9 mouse cellular contexts compared by ENCODE assay signal in genomic region chr16:4512661-4513438, GRCm38 (mm10). TPM values are rescaled to one million over a fixed set of nuclear protein-coding genes. Genes with fewer than 3 reads are reported as not detected.
DNase-seq lines count a peak whose midpoint lies in the region; ATAC-seq lines count a peak whose summit lies in the region.
"Had no signal": no experiment of that assay in that cellular context is flagged by ENCODE, and none has a peak within 500 bp of the region (broad histone marks: within the 10 kb centered on the region; RNA-seq: fewer than 3 reads in every experiment).

No protein-coding gene starts in this region.

- WGBS in heart, embryonic 15.5 days = 34% methylated on average over 3 of the region's 3 CpGs

- H3K36me3 ChIP-seq in heart, embryonic 15.5 days = no peaks in the 10 kb centered on the region
- H3K36me3 ChIP-seq: neural tube, embryonic 13.5 days had no signal

- H3K4me2 ChIP-seq in heart, embryonic 15.5 days = peak overlapping the region; percentile 27; the same call in 1 of the 2 replicates
- H3K4me2 ChIP-seq: neural tube, embryonic 13.5 days had no signal

- H3K27ac ChIP-seq in heart, embryonic 15.5 days = peak overlapping the region; percentile 90
- H3K27ac ChIP-seq: neural tube, embryonic 13.5 days had no signal

- H3K4me3 ChIP-seq in heart, embryonic 15.5 days = no peak overlapping the region
- H3K4me3 ChIP-seq: neural tube, embryonic 13.5 days had no signal

- peak; percentile 42 for DNase-seq in layer of hippocampus, adult 9-11 months
- DNase-seq in layer of hippocampus, adult 18-20 months (ENCODE audit: low spot score in 2 of 2) = no peak
- DNase-seq in brain, embryonic 18.5 days (ENCODE audit: low read depth, low spot score) = peak; percentile 6
- peak; percentile 43 to 69 for DNase-seq in layer of hippocampus, postnatal 10 days (ENCODE audit: low spot score in 2 of 2)
- peak; percentile 70 for DNase-seq in ovary, postnatal 14 days (ENCODE audit: low spot score)
- DNase-seq in c-Kit-positive CD71-positive TER-119-positive erythroid progenitor cells, embryonic 14.5 days (ENCODE audit: low spot score) = no peak
- DNase-seq in neural tube, embryonic 10.5 days (ENCODE audit: extremely low spot score, low spot score) = no peak

- peaks cover 70% of the 10 kb centered on the region for H3K4me1 ChIP-seq in heart, embryonic 15.5 days (replicated peaks)
- H3K4me1 ChIP-seq: neural tube, embryonic 13.5 days had no signal

- H3K9me3 ChIP-seq in heart, embryonic 15.5 days (replicated peaks) = no peaks in the 10 kb centered on the region
- H3K9me3 ChIP-seq: neural tube, embryonic 13.5 days had no signal

- peak; percentile 82 for ATAC-seq in heart, embryonic 15.5 days (replicated peaks; ENCODE audit: insufficient number of reproducible peaks, insufficient read depth, low FRiP score, low read depth)

- peak overlapping the region; percentile 29; the same call in 1 of the 2 replicates for H3K9ac ChIP-seq in heart, embryonic 15.5 days
- H3K9ac ChIP-seq: neural tube, embryonic 13.5 days had no signal

- H3K27me3 ChIP-seq in heart, embryonic 15.5 days = no peaks in the 10 kb centered on the region
- H3K27me3 ChIP-seq: neural tube, embryonic 13.5 days had no signal

RNA-seq across cellular contexts. Expression of gene Srl, which starts 28.8 kb away (rescaled TPM):
- total RNA-seq in layer of hippocampus, adult 18-20 months (2021) = 10 to 100 TPM; 10.0 to 10.3 TPM
- polyA plus RNA-seq in heart, embryonic 15.5 days (2015; fragmentation: Nextera tagmentation; extraction: Ambion mirVana) = 227 and 253 TPM in 2 replicates
- total RNA-seq in layer of hippocampus, postnatal 10 days (2021) = 10 to 100 TPM; 25.4 to 25.7 TPM

RNA-seq across cellular contexts. Expression of gene Tfap4, which starts 46.8 kb away (rescaled TPM):
- total RNA-seq in layer of hippocampus, adult 18-20 months (2021) = 1 to 10 TPM; 5.3 TPM
- polyA plus RNA-seq in heart, embryonic 15.5 days (2015; fragmentation: Nextera tagmentation; extraction: Ambion mirVana) = 5.6 and 7.1 TPM in 2 replicates
- total RNA-seq in layer of hippocampus, postnatal 10 days (2021) = 1 to 10 TPM; 4.2 to 4.3 TPM

Comparison
In these comparisons a context has a peak if more than half of its experiments do, and no peak if none do; other contexts are left out.
1. DNase-seq: peak in layer of hippocampus, adult 9-11 months (single experiment), brain, embryonic 18.5 days (single experiment), layer of hippocampus, postnatal 10 days (2 of 2) and ovary, postnatal 14 days (single experiment); none in layer of hippocampus, adult 18-20 months (0 of 2), c-Kit-positive CD71-positive TER-119-positive erythroid progenitor cells, embryonic 14.5 days (single experiment) and neural tube, embryonic 10.5 days (single experiment).